Mouse (Mus musculus) B cell, adult 2 months (primary cell): Measurements from ENCODE around the gene Snrnp27.

Experiments
- DNase-seq, 2 experiments: peaks; one replicate each; pipeline ENCODE4 v3.0.0; 2022

Gene Snrnp27

DNA sequence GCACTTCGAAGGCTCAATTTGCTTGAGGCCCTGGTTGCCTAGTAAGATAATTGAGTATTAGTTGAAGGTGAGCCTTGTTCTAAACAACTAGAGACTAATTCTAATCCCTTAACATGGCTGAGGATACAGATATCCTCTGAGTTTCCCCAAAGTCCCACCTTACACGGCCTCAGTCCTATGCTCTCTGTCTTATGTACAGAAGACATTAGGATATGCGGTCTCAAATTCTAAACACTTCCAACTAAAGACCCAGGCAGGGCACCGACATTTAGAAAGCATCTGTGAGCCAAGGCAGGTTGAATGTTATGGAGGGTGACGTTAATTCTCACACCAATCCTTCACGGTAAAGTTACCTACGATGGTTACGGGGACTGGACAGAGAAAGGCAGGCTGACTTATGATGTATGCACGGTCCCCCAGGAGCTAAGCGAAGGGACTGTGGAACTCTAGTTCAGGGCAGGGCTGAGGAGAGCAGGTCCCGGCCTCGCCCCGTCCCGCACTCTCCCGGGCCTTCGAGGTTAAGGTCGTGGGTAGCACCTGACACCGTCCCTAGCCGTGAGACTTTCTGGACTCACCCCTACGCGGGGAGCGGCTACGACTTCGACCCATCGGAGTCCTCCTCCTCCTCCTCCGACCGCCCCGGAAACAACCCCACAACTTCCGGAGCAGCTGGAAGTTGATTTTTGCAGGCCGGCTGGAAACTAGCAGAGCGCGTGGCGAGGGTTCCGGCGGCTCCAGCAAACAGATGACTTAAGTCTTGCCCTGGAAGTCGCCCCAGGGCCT is at the start of gene Snrnp27:
Gene Snrnp27, minus strand, starts transcription at position 651 of the 783 bp plus-strand sequence.
- DNase-seq: peak; percentile 94

- DNase-seq: peak; percentile 92 to 93
Measured at GRCm38 (mm10) chr6:86733183-86733876, 49.0 kb upstream of the Snrnp27 start, which contains the start of gene Gmcl1. Gene Gmcl1 (minus strand): TSS chr6:86733383.

- DNase-seq: peak in 1 of 2 experiments; percentile 5
Measured at GRCm38 (mm10) chr6:86732276-86733173, 48.2 kb upstream of the Snrnp27 start.

- DNase-seq: no peak
Measured at GRCm38 (mm10) chr6:86728711-86729110, 44.4 kb upstream of the Snrnp27 start.

GRCm38 (mm10) chr6:86721977-86722376 is 37.7 kb upstream of the Snrnp27 start:
- no peak for DNase-seq

GRCm38 (mm10) chr6:86708072-86708774 is 23.9 kb upstream of the Snrnp27 start:
- DNase-seq: no peak

GRCm38 (mm10) chr6:86702577-86702976 is 18.3 kb upstream of the Snrnp27 start:
- DNase-seq: no peak

- no peak for DNase-seq
Measured at GRCm38 (mm10) chr6:86697903-86698302, 13.6 kb upstream of the Snrnp27 start.

DNA sequence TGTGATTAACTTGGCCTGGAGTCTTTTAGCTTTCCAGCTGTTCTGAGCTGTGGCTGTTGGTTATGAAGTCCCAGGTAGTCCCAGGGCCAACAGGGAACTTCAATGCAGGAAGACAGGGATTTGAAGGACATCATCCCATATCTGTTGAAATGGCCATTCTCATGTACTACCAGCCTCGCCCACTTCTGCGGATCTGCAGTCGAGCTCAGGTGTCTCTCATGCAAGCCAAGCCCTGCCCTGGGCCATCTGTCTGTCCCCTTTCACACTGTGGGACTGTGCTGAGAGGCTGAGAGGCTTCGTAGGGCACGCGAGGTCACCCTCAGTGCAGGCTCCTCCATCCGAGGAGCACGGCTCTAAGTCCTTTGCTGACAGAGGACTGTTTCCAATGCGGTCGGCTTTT is 11.9 kb upstream of the Snrnp27 start:
- no peak for DNase-seq

DNA sequence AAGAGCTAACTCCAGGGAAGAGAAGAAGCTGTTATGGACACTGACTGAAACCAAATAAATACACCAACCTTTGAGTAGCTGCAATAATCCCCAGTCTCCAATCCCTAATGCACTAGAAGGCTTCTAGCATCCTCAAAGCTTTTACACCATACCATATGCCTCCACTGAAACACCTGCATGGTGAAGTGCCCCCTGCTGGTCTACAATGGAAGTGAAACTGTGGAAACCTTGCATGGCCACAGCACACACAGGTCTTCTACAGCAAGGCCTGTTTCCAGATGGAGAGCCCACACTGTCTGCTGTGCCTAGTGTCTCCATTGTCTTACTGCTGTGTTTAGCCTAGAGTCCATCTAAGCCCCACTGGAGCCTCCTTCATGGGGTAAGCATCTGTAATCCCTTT is 10.1 kb upstream of the Snrnp27 start:
- peak; percentile 83 to 84 for DNase-seq

- DNase-seq: no peak
Measured at GRCm38 (mm10) chr6:86689671-86690070, 5.3 kb upstream of the Snrnp27 start.

- DNase-seq: no peak
Measured at GRCm38 (mm10) chr6:86686971-86687370, 2.6 kb upstream of the Snrnp27 start.

- DNase-seq: no peak
Measured at GRCm38 (mm10) chr6:86684655-86685011, 311 bp upstream of the Snrnp27 start.

DNA sequence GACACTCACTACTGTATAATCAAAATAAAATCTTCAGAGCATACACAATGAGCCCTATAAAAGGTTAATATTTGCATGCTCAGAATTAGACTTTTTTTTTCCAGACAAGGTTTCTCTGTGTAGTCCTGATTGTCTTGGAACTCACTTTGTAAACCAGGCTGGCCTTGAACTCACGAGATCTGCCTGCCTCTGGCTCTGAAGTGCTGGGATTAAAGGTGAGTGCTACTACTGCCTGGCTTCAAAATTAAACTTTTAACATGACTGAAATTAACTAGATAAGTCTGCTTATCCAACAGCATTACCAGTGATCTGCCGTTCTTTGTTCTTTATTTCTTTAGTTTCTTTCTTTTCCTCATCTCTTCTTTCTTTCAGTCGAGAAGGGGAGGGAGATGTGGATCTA is 3.0 kb downstream of the Snrnp27 start:
- DNase-seq: no peak

- no peak for DNase-seq
Measured at GRCm38 (mm10) chr6:86678341-86678740, 6.0 kb downstream of the Snrnp27 start.

- peak; percentile 65 to 72 for DNase-seq
Measured at GRCm38 (mm10) chr6:86670873-86671272, 13.4 kb downstream of the Snrnp27 start.

- peak; percentile 99 for DNase-seq
Measured at GRCm38 (mm10) chr6:86669240-86669727, 15.0 kb downstream of the Snrnp27 start.

- DNase-seq: no peak
Measured at GRCm38 (mm10) chr6:86668580-86669239, 15.6 kb downstream of the Snrnp27 start, which contains the start of gene Mxd1. Gene Mxd1 (minus strand): TSS chr6:86669161.

- no peak for DNase-seq
Measured at GRCm38 (mm10) chr6:86667061-86667460, 17.3 kb downstream of the Snrnp27 start.

- peak; percentile 25 to 27 for DNase-seq
Measured at GRCm38 (mm10) chr6:86665560-86666307, 18.6 kb downstream of the Snrnp27 start.

- no peak for DNase-seq
Measured at GRCm38 (mm10) chr6:86665076-86665475, 19.2 kb downstream of the Snrnp27 start.
